Mouse (Mus musculus) neutrophil, adult 5-6 weeks (primary cell): ENCODE results near the gene Top2b. TPM values are rescaled to one million over a fixed set of nuclear protein-coding genes. Genes with fewer than 3 reads are reported as not detected.

Experiments used
- ATAC-seq: fragments of 151-379, 151-347 bp; 2 replicates; pipeline ENCODE4 v1.8.0; 2017; ENCODE audit warnings: mild to moderate bottlenecking, moderate TSS enrichment; ENCODE audit not compliant: insufficient number of reproducible peaks, poor library complexity, low FRiP score, severe bottlenecking; ENCODE audit errors: extremely low read depth
- total RNA-seq: library from RNA; stranded (forward); fragments of 200-1000 nt; gene quantifications from 2 replicates; pipeline ENCODE4 v1.2.3, GENCODE M21; 2017

Gene Top2b
- total RNA-seq, 1 experiment from 2014 or later, result 306 TPM

GRCm38 (mm10) chr14:16384783-16385182 lies 19.8 kb downstream of the Top2b start:
- no peak for ATAC-seq

GRCm38 (mm10) chr14:16405187-16405586 lies 40.2 kb downstream of the Top2b start:
- ATAC-seq, result no peak

DNA sequence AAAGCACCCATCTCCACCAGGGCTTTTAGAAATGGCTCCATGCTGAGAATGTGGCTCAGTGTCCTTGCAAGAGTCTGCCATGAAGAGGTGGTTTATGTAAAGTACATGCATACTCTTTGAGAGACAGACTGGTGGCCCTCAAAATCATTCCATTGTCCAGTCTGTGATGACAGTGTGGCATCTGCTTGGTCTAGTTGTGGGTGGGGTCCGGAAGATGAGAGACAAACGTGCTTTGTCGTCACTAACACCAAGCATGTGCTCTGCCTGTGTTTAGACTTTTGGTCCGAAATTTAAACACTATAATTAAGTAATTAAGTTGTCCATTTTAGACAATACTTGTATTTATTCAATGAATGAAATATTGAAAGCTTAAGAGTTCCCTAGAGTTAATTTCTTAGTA lies 49.2 kb downstream of the Top2b start:
- no peak for ATAC-seq

- ATAC-seq, result no peak
Measured at GRCm38 (mm10) chr14:16427569-16427968, 62.6 kb downstream of the Top2b start.

GRCm38 (mm10) chr14:16431941-16432499 lies 67.0 kb downstream of the Top2b start:
- ATAC-seq, result no peak

GRCm38 (mm10) chr14:16432550-16432949 lies 67.6 kb downstream of the Top2b start:
- no peak for ATAC-seq

GRCm38 (mm10) chr14:16433206-16433605 lies 68.2 kb downstream of the Top2b start:
- no peak for ATAC-seq

DNA sequence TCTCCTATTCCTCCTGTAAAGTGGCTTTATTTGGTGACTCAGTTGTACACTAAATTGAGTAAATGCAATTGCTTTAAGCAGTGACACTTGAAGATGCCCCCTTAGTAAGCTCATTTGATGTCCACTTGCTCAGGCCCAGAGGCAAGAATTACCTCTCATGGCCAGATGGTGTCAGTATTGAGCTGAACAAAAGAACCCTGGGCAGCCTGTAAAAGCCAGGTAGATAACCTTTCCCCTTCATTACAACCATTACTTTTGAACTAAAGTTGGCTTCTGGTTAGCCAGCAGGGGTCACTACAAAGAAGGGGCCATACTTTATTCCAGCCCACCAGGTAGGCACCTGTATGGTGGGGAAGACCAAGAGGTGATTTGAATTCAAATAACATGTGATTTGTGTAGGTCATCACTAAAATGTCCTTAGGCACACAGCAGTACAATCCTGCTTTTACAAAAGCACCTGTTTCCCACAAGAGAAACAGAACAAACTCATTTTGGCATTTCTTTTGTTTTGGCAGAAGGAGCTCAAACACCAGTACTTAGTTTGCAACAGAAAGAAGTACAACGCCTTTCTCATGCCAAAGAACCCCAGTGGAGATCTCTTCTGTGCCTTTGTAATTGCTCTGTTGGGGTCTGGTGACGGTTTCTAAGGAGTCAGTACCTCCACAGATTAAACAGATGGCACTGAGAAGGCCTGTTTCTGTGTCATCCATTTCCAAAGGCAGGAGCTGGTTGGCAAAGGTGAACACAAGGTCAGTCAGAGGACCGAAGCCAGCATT lies 69.6 kb downstream of the Top2b start:
- peak; percentile 58 for ATAC-seq

DNA sequence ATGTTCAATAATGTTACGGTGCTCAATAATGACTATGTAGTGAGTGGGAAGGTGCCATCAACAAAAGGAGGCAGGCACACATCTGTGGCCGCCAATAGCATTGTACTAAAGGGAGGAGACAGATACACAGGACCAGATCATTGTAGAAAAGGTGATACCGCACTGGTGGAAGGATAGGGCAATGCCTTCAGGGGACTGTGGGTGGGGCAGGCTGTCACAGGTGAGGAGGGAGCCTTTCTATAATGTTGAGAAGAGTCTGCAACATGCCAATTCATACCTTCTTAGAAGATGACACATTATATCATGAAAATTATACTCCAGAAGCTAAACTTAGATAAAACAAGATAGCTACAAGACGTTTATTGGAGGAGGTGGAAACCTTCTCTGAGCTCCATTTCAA lies 72.4 kb downstream of the Top2b start:
- no peak for ATAC-seq

DNA sequence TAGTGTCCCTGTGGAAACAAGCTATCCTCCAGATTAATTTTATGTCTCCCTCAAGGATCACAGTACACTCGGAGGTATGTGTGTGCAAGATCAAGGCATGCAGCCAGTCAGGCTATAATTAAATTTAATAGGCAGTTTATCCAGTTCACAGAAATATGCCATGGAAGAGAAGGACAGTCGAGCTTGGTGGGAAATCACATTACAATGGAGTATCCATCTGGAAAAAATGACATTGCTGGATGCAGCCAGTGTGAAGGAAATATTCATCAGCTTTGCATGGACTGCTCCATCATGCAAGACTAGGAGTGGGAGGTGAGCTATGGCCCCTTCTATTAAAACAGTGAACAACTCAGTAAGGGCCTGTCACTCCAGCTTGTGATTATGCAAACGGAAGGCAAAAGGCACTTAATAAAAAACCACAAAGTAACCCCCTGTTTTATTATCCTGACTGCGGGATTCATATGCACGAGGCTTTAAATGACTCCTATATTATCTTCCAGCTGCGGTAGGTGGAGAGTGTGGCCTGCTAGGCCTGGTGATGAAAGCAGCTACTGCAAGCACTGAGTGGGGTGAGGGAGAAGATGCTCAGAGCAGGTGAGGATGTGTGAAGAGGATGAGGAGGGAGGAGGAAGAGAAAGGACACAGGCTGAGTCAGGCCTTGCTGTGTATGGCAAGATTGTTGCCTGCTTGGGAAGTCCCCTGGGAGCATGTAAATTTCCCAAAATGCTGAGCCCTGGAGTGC lies 74.6 kb downstream of the Top2b start:
- no peak for ATAC-seq

GRCm38 (mm10) chr14:16444859-16445258 lies 79.9 kb downstream of the Top2b start:
- ATAC-seq, result no peak

DNA sequence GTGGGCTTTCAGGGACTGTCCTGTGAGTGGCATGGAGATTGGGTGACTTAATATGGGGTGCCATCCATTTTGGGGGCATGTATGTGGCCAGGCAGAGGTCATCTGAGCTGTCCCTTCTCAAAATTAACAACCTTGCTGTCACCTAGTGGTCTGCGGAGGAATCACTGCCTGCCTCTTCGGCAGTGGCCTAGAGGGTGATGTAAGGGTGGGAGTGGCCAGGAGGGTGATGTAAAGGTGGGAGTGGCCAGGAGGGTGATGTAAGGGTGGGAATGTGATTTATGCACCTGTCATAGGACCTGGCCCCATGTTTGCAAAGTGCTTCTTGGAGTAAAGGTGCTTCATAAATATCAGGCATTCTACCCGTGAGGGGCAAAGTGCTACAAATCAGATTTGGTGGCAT lies 82.6 kb downstream of the Top2b start:
- ATAC-seq, result no peak

- no peak for ATAC-seq
Measured at GRCm38 (mm10) chr14:16448269-16448987, 83.4 kb downstream of the Top2b start.

- no peak for ATAC-seq
Measured at GRCm38 (mm10) chr14:16478606-16479323, 113.8 kb downstream of the Top2b start.

DNA sequence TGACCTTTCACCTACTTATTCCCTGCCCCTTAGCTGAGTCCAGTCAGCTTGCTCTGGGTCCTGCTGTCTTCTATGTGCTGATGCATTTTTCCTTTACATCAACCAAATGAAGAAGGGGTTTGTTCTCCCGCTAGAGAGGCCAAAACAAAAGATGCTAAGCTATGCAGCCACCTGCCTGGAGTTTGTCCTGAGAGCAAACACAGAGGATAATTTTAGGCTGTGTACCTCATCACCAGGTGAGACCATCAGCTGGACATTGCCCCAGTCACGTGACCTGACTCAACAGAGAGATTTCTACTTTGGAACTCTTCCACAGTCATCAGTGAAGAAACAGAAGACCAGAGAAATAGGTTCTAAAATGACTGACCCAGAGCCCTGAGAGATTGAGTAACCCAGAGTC lies 114.5 kb downstream of the Top2b start:
- ATAC-seq, result no peak

GRCm38 (mm10) chr14:16480621-16481020 lies 115.6 kb downstream of the Top2b start:
- no peak for ATAC-seq

DNA sequence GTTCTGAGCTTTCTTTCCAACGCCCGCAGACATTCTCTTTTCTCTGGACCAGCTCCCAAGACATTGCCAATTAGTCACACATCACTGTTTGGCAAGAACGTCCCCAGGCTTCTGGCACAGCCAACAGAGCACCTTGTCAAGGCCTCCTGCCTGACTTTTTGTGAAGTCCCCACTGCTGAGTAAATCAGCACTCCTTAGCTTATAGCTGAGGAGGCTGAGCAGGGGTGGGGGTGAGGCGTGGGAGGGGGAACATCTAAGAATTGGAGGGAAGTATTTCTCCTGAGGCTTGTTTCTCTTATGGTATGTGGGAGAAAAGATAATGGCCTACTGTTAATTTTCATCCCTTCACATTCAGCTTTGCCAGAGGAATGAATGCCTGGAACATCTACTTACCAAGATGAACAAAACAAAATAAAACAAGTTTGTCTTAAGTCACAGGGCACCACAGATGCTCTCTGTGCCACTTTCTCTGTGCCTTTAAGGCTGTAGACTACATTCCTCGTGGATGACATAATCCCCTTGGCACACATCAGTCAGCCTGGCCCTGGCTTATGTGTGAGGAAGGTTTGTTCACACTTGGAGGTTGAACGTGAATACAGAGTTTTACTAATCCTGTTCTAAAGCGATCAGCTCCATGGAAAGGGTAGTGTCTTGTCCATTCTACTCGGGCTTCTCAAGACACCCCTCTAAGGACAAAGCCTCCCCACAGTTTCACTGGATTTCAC lies 118.8 kb downstream of the Top2b start:
- no peak for ATAC-seq
